Mouse (Mus musculus) intestine, postnatal 0 days (tissue): ENCODE measurements around the gene Sox30. TPM values are rescaled to one million over a fixed set of nuclear protein-coding genes. Genes with fewer than 3 reads are reported as not detected.
"Not testable (repeated sequence)": the region's sequence is repeated elsewhere in the genome, so short reads cannot be mapped to it uniquely, and the experiment has no call there.

ENCODE experiments used
- ATAC-seq: fragments of 200-750 bp; cut with Nextera tagmentation; 2 replicates; pipeline ENCODE4 v1.8.0; 2017; ENCODE audit warnings: mild to moderate bottlenecking, moderate TSS enrichment, moderate library complexity
- H3K27ac ChIP-seq: fragments of 300-500 bp; sonication (generic); 2 replicates; pipeline ENCODE4 v1.5.1; 2014; ENCODE audit warnings: mild to moderate bottlenecking, low read depth, low read length, moderate library complexity
- H3K27me3 ChIP-seq: fragments of 300-500 bp; sonication (generic); replicated peaks from 2 replicates; pipeline ENCODE4 v1.6.1; 2014; ENCODE audit warnings: low read length, mixed read lengths; ENCODE audit not compliant: control insufficient read depth, insufficient read depth
- H3K36me3 ChIP-seq: fragments of 300-500 bp; sonication (generic); 2 replicates; pipeline ENCODE4 v1.6.1; 2014; ENCODE audit warnings: mild to moderate bottlenecking, moderate library complexity; ENCODE audit not compliant: control insufficient read depth, insufficient read depth
- H3K4me1 ChIP-seq: fragments of 300-500 bp; sonication (generic); replicated peaks from 2 replicates; pipeline ENCODE4 v1.6.1; 2014; ENCODE audit warnings: antibody characterized with exemption, low read length, mixed read lengths; ENCODE audit not compliant: control insufficient read depth, insufficient read depth
- H3K4me2 ChIP-seq: fragments of 300-500 bp; sonication (generic); replicated peaks from 2 replicates; pipeline ENCODE4 v1.6.1; 2014; ENCODE audit warnings: low read depth, mild to moderate bottlenecking, moderate library complexity
- H3K4me3 ChIP-seq: fragments of 300-500 bp; sonication (generic); 2 replicates; pipeline ENCODE4 v1.5.1; 2014; ENCODE audit warnings: low read depth, low read length
- H3K9ac ChIP-seq: fragments of 300-500 bp; sonication (generic); 2 replicates; pipeline ENCODE4 v1.6.1; 2014; ENCODE audit warnings: mild to moderate bottlenecking, low read depth, low read length
- H3K9me3 ChIP-seq: fragments of 300-500 bp; sonication (generic); 2 replicates; pipeline ENCODE4 v1.6.1; 2016; ENCODE audit warnings: mixed run types; ENCODE audit not compliant: control insufficient read depth
- CTCF ChIP-seq: sonication (generic); IDR thresholded peaks from 2 replicates; pipeline ENCODE4 v1.5.1; 2016; ENCODE audit warnings: low read depth, mild to moderate bottlenecking, control low read depth, antibody characterized with exemption, moderate library complexity
- WGBS: fragments of 180-500 bp; shearing (Covaris S2); extraction: QIAGEN DNeasy Blood & Tissue Kit; methylation state at CpG from one replicate; pipeline ENCODE4 v1.1.7; 2014; 5-methylcytosine and 5-hydroxymethylcytosine counted together
- polyA plus RNA-seq: library from polyadenylated mRNA; unstranded; fragments of >200 nt; fragmentation: Nextera tagmentation; extraction: Ambion mirVana; gene quantifications from 2 replicates; pipeline ENCODE4 v1.2.1, GENCODE M21; 2015

Gene Sox30
- polyA plus RNA-seq, 1 experiment from 2014 or later = 0.16 TPM

DNA sequence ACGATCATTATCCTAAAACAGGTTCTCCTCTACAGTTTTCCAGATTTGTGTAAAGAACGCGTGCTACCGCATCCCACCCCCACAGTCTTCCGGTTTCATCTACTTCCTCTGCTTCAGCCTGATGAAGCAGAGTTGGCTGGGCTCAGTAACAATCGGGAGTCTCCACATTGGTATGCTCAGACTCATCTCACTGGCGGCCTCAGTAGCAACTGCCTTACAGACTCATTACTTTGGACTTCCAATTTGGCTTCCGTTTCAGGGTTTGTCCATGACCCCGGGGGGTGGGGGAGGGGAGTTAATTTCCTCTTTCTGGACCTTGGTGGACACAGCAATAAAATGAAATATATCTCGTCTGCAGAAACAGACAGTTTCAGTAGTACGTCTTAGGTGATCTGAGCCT lies 59.2 kb downstream of the Sox30 start:
- ATAC-seq = no peak
- no peaks in the 10 kb centered on the region for H3K4me1 ChIP-seq
- no peaks in the 10 kb centered on the region for H3K27me3 ChIP-seq
- H3K9me3 ChIP-seq = no peaks in the 10 kb centered on the region
- H3K4me3 ChIP-seq = no peak overlapping the region
- no peak overlapping the region for H3K9ac ChIP-seq
- H3K36me3 ChIP-seq = no peaks in the 10 kb centered on the region
- TF ChIP-seq CTCF = no peak
- no peak overlapping the region for H3K27ac ChIP-seq
- WGBS = 52% methylated on average over 11 of the region's 11 CpGs
- no peak overlapping the region for H3K4me2 ChIP-seq

DNA sequence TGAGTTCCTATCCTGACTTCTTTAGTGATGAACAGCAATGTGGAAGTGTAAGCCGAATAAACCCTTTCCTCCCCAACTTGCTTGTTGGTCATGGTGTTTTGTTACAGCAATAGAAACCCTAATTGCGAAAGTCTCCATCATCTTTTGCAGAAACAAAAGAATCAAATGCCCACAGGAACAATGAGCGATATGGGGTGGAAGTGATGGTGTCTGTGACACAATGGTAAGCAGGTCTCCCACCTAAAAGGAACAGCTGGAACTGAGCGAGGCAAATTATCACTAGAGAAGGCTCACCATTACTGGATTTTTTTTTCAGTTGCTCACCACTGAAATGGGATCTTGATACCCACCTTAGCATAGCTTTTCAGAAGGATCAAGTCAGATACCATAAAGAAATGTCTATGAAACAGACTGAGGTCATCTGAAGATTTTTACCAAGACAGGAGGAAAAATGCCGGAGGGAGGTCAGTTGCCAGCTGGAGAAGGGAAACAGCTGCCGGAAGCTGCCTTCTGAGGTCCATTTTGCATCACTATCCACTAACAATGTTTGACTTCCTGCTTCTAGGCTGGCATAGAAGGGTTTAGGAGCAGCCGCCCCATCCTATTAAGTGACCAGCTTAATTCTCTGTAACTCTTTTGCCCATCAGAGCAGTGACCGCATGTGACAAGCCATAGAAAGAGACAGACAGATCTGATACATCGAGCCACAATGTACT lies 60.9 kb downstream of the Sox30 start:
- Histone ChIP-seq H3K27ac (no peak overlapping the region), H3K27me3 (no peaks in the 10 kb centered on the region), H3K9me3 (no peaks in the 10 kb centered on the region), H3K9ac (no peak overlapping the region), H3K36me3 (no peaks in the 10 kb centered on the region), H3K4me1 (no peaks in the 10 kb centered on the region), H3K4me2 (no peak overlapping the region), H3K4me3 (no peak overlapping the region)
- ATAC-seq = no peak
- TF ChIP-seq CTCF = no peak
- 82% methylated on average over 9 of the region's 9 CpGs for WGBS

DNA sequence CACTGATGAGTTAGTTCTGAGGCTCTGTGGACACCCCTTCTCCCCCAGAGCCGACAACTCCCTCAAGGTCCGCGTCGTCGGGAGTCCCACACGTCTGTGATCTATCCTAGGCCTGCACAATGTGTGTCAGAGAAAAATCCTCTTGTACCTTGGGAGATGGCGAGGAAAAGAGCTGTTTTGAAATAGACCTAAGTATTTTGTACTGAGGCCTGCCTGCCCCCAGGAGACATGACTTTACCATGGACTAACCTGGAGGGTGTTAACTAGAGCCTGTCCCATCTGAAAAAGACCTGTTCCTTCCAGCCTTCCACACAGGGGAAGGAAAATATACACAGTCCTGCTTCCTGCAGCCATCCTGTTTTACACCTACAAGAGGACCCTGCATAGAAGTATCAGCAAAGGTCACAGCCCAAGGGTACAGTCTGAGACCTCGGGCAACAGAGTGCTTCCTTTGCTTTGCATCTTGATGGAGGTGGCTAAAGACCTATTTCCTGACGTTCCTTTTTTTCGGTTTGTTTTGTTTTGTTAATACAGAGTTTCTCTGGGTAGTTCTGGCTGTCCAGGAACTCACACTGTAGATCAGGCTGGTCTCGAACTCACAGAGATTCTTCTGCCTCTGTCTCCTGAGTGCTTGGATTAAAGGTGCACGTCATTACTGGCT lies 61.6 kb downstream of the Sox30 start:
- ATAC-seq = no peak
- 75% methylated on average over 12 of the region's 12 CpGs for WGBS
- no peak overlapping the region for H3K27ac ChIP-seq

GRCm38 (mm10) chr11:46044781-46045180 lies 64.7 kb downstream of the Sox30 start:
- Histone ChIP-seq H3K27me3 (no peaks in the 10 kb centered on the region), H3K9me3 (no peaks in the 10 kb centered on the region), H3K4me2 (no peak overlapping the region), H3K4me1 (no peaks in the 10 kb centered on the region), H3K9ac (no peak overlapping the region), H3K4me3 (no peak overlapping the region), H3K36me3 (no peaks in the 10 kb centered on the region), H3K27ac (no peak overlapping the region)
- no peak for ATAC-seq
- WGBS = 90% methylated on average over 5 of the region's 5 CpGs
- TF ChIP-seq CTCF = no peak

More for the DNA sequence above, 61.6 kb downstream of the Sox30 start:
- no peak overlapping the region for H3K4me2 ChIP-seq
- no peak overlapping the region for H3K9ac ChIP-seq
- no peaks in the 10 kb centered on the region for H3K9me3 ChIP-seq
- no peaks in the 10 kb centered on the region for H3K36me3 ChIP-seq
- H3K27me3 ChIP-seq = no peaks in the 10 kb centered on the region
- H3K4me1 ChIP-seq = no peaks in the 10 kb centered on the region
- no peak overlapping the region for H3K4me3 ChIP-seq
- TF ChIP-seq CTCF = no peak

- 89% methylated on average over 3 of the region's 3 CpGs for WGBS
Measured at GRCm38 (mm10) chr11:46047264-46047663, 67.2 kb downstream of the Sox30 start.

DNA sequence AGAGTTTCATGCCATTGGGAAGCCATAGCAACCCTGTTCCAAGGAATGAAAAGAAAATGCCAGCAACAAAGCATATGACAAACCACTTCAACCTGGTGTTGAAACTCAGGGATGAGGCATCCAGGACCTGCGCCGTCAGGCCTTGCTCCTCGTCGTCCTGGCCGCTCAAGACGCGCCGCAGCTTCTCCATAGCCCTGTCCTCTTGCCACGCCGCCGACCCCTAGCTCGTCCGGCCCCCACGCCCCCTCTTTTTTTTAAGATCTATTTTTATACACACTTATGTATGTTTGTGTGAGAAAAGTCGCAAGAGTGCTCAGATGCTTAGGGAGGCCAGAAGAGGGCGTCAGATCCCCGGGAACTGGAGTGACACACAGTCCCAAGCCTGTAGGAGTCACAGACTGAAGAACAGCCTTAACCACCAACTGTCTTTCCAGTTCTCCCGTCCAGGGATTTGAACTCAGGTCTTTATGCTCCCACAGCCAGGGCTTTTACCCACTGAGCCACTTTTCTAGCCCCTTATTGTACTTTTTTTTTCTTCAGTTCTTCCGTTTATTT lies 72.1 kb downstream of the Sox30 start, which contains the start of gene Gm12166:
TSS of gene Gm12166 (minus strand) at position 217 of the 555 bp plus-strand sequence.
- H3K9ac ChIP-seq, ATAC-seq, H3K9me3 ChIP-seq, H3K4me2 ChIP-seq, H3K27ac ChIP-seq, H3K36me3 ChIP-seq, H3K4me3 ChIP-seq, H3K4me1 ChIP-seq: not testable (repeated sequence)
- peaks cover 18% of the 10 kb centered on the region for H3K27me3 ChIP-seq
- WGBS = 34% methylated on average over 19 of the region's 19 CpGs
- peak; percentile 75 for TF ChIP-seq CTCF

More at GRCm38 (mm10) chr11:46047264-46047663, 67.2 kb downstream of the Sox30 start:
- Histone ChIP-seq H3K27ac (no peak overlapping the region), H3K9me3 (no peaks in the 10 kb centered on the region), H3K9ac (no peak overlapping the region), H3K36me3 (no peaks in the 10 kb centered on the region), H3K4me1 (no peaks in the 10 kb centered on the region), H3K27me3 (no peaks in the 10 kb centered on the region), H3K4me3 (no peak overlapping the region), H3K4me2 (no peak overlapping the region)
- ATAC-seq = no peak
- no peak for TF ChIP-seq CTCF

DNA sequence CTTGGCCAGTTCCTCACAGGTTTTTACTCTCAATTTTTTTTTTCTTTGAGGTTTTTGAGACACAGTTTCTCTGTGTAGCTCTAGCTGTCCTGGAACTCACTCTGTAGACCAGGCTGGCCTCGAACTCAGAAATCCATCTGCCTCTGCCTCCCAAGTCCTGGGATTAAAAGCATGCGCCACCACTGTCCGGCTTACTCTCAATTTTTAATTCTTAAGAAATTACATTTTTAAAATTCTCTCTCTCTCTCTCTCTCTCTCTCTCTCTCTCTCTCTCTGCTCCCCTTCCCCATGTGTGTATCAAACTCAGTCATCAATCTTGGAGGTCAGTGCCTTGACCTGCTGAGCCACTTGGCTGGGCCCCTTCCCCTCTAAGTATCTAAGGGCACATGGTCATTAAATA lies 73.3 kb downstream of the Sox30 start:
- ATAC-seq, H3K27ac ChIP-seq, H3K9ac ChIP-seq, H3K36me3 ChIP-seq, H3K4me2 ChIP-seq, H3K4me1 ChIP-seq, H3K4me3 ChIP-seq, H3K9me3 ChIP-seq: not testable (repeated sequence)
- peaks cover 21% of the 10 kb centered on the region for H3K27me3 ChIP-seq
- 97% methylated on average over 3 of the region's 3 CpGs for WGBS
